Mouse (Mus musculus): ENCODE data around the gene Hmgb1.
"Not testable (repeated sequence)": the region's sequence is repeated elsewhere in the genome, so short reads cannot be mapped to it uniquely, and the experiment has no call there.

Gene Hmgb1

DNA sequence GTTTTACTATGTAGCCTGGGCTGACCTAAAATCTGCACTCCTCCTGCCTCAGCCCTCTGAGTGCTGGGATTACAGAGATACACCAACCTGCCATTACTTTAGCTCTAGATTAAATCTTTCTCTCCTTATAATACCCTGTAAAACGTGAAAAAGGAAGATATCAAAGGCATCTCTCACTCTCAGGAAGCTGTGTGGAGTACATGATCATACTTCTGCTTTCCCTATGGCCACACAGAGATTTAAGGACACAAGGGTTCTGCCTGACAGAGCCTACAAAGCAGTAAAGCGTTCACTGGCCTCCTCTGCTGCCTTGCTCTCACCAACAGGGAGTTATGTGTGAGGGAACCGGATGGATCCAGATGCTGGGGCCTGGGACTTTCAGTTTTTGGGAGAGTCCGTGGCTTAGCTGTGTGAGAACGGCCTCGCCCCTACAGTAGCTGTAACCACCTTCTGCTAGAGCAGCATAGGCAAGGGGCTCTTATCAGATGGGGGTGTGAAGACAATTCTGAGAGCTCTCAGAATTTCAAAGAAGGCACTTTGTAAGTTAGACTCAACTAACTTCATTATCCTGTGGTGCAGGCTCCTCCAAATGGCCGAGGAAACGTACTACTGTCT, 36.8 kb downstream of the Hmgb1 start:
- no peak for DNase-seq (ENCODE audit: low read depth, low spot score)

DNA sequence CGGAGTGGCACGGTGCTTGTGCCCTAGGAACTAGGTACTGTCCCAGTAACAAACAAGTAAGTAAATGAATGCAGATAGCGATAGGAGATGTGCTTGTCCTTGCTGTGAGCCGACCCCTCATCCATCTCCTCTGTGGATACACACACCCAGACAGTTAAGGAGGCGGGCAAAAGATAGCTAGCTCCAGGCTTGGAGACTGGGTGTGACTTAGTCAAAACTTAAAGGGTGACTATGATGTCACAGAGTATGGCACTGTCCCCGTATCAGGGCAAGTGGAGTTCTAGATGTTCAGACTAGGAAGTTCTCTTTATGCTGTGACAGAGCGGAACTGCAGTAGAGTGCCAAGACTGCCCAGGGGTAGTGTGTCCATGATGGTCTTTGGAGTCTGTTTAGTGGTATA, 37.6 kb downstream of the Hmgb1 start:
- DNase-seq (ENCODE audit: low read depth, low spot score) = no peak

- DNase-seq (ENCODE audit: low read depth, low spot score) = no peak
Measured at GRCm38 (mm10) chr5:149143766-149144375, 40.4 kb downstream of the Hmgb1 start.

DNA sequence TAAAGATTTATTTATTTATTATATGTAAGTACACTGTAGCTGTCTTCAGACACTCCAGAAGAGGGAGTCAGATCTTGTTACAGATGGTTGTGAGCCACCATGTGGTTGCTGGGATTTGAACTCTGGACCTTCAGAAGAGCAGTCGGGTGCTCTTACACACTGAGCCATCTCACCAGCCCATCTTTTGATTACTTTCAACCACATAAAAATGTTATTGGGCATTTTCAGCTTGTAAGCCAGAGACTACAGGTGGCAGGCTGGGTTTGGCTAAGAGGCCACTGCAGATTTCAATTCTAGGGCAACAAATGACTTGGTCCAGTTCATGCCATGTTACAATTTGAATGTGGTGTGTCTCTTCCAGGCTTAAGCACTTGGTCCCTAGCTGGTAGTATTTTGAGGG, 43.1 kb downstream of the Hmgb1 start:
- DNase-seq (ENCODE audit: low read depth, low spot score) = not testable (repeated sequence)

DNA sequence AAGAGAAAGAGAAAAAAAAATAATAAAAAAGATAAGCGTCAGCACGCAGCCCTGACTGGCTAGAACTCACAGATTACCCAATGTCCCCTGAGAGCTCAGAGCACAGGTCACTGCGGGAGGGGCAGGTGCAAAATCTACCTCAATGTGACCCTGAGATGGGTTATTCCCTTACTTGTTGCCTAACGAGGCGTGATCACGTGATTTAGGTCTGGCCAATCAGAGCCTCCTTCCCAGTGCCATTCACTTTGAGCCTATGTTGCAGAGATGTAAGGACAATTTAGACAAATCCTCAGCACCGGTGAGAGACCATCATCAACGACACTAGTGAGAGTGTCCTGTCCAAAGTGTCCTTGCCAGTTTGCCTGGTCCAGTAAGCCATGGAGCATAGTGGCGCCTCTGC, 44.0 kb downstream of the Hmgb1 start:
- DNase-seq (ENCODE audit: low read depth, low spot score) = no peak

DNA sequence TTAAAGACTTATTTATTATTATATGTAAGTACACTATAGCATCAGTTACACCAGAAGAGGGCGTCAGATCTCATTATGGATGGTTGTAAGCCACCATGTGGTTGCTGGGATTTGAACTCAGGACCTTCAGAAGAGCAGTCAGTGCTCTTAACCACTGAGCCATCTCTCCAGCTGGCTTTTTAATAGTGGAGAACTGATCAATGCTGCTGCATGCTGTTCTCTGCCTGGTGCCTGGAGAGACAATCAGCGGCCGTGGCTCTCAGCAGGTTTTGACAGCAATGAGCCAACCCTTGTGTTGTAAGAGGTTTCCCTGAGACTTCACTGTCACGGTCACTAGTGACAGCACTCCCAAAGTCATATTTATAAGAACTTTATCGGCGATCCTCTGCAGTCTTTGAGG, 46.2 kb downstream of the Hmgb1 start:
- not testable (repeated sequence) for DNase-seq (ENCODE audit: low read depth, low spot score)

DNA sequence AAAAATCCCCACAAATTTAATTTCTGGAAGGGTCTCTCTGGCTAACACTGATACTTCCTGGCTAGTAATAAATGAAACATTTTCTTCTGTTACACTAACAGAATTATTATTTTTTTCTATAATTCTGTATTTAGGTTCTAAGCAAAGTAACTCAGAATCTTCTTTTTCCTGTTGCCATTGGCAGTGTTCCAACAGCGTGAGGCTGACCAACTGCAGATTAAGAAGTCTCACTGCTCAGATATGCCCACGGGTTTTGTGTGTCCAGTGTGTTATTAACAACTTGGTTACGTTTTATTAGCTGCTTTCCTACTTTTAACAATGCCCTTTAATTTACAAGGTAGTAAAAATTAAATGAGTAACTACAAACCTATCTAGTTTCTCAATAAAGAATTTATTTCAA, 46.8 kb downstream of the Hmgb1 start:
- no peak for DNase-seq (ENCODE audit: low read depth, low spot score)

- no peak for DNase-seq (ENCODE audit: low read depth, low spot score)
Measured at GRCm38 (mm10) chr5:149136933-149137365, 47.3 kb downstream of the Hmgb1 start.

DNA sequence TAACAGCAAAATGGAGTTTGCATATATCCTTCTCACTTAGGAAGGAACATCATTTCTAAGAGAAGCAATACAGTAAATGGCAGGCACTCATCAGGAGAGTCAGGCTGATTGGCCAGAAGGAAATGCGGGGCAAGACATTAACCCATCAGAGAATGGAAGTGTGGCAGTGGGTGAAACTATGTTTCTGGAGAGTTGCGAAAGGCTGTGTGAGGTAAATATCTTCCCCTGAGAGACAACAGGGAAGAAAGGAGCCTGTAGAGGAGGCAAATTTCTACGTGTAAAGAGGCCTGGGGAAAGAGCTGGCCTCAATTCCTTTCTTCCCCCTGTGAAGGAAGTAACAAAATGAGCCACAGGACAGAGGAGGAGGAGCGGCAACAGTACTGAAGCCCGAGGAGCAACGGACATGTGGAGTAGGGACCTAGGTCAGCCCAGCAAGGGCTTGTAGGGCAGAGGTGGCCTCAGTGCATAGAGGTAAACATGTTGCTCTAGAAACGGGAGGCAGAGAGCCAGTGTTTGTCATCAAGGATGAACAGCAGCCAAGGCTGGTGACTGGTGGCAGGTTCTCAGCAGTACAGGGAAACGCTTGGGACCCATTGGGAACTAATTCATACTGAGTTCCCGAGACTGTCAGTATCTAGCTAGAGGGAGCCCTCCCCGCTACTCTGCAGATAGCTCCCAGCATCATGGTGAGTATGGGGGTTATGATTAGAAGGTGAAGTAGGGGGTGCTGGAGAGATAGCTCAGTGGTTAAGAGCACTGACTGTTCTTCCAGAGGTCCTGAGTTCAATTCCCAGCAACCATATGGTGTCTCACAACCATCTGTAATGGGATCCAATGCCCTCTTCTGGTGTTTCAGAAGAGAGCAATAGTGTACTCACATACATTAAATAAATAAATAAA, 48.6 kb downstream of the Hmgb1 start:
- no peak for DNase-seq (ENCODE audit: low read depth, low spot score)

DNA sequence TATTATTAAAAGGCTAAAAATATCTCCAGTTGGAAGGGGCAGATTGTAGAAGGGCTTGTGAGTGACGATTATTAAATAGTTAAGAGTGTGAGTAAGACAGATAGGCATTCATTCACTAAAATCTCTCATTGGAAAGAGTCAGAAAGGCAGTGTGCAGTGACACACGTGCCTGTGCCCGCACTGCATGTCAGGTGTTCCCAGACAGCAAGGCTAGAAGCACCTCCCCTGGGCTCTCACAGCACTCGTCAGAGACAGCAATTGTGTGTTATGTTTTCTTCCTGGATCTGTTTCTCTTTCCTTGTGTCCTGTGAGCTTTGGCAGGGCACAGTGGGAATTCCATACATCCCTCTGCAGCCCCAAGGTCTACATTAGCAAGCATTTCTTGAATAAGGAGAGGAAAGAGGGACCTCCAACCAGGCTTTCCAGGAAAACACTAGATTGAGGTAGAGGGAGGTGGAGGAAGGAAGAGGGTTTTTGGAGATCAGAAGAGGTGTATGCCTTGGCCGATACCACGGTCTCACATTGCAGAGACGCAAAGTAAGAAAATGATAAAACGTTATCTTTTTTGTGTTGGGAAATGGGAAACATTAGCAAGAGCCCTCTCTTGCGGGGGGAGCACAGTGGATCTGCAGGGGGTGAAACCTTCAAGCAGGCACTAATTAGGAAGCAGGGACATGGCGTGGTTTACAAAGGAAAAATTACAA, 49.4 kb downstream of the Hmgb1 start:
- DNase-seq (ENCODE audit: low read depth, low spot score) = no peak

- no peak for DNase-seq (ENCODE audit: low read depth, low spot score)
Measured at GRCm38 (mm10) chr5:149128473-149128872, 55.8 kb downstream of the Hmgb1 start.

DNA sequence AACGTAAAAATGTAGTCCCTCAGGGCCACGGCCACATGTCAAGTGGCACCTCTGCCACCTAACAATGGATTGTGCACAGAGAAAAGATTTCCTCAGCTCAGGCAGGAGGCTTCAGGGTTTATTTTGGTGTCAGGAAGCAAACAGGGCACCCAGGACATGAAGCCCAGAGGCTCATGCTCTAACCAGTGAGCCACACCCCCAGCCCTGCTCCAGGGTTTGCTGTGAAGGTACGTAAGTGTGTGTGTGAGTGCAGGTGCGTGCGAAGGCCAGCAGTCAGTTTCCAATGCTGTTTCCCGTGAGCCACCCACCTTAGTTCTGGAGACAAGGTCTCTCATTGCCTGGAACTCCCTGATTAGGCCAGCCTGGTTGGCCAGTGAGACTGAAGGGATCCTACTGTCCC, 60.5 kb downstream of the Hmgb1 start:
- no peak for DNase-seq (ENCODE audit: low read depth, low spot score)

GRCm38 (mm10) chr5:149119341-149119881, 64.9 kb downstream of the Hmgb1 start:
- DNase-seq (ENCODE audit: low read depth, low spot score) = no peak

DNA sequence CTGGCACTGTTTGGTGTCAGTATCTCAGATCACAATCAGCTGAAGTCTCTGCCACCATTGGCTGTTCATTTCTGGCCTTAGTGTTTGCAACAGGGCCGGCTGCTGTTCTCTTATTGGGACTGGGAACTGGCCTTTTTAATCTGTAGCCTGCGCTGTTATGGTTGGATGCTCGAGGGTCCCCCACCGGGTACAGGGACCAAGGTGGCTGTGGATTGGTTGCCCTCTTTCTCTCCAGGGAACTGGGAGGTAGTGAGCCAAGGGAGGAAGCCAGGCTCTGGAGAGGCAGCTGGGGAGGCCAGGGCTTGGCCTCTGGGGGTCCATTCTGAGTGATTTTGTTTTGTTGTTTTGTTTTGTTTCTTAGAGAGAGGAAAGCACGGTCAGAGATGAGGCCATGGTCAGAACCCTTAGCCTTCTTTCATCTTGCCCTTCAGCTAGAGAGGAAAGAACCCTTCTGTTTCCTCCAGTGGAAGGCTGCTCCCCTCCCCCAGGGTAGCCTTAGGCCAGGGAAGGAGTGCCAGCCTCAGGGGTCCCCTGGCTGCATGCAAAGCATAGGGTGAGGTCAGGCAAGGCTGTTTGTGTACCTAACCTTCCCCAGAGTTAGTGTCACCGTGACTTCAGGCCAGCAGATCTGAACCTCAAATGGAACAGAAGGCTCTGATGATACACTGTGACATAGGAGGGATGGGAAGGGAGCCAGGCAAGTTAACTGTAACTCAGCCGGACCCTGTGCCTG, 66.3 kb downstream of the Hmgb1 start:
- no peak for DNase-seq (ENCODE audit: low read depth, low spot score)

DNA sequence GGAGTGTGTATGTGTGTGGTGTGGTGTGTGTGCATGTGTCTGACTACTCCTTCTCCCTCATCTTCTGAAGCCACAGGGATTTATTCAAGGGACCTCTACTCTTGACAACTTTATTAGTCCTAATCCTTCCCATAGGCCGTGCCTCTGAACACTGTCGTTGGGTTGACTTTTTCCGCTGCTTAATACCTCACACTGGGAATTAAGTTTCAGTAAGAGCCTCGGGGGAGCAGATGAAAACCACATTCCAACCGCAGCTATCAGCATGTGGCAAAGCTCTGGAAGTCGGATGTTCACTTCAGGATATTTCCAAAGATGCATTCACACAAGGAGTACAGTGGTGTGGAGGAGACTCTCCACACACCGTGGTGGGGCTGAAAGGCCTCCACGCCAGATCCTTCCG, 69.7 kb downstream of the Hmgb1 start:
- DNase-seq (ENCODE audit: low read depth, low spot score) = no peak

DNA sequence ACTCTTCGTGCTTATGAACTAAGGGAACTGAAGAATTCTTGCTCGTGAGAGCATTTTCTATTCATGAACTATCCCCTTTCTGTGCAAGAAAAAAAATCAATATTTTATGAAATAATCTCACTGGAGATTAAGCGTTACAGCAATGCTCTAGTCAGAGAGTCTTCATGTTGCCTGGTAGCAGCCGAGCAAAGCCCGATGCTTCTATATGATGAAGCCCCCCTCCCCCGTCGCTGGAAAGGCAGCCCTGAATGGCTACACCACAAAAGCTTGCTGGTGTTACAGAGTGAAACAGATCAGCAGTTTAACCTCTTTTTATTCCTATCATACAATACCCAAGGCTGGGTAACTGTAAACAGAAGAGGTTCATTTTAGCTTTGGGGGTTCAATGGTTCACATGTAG, 70.3 kb downstream of the Hmgb1 start:
- DNase-seq (ENCODE audit: low read depth, low spot score) = no peak

- DNase-seq (ENCODE audit: low read depth, low spot score) = no peak
Measured at GRCm38 (mm10) chr5:149113439-149113838, 70.8 kb downstream of the Hmgb1 start.

DNA sequence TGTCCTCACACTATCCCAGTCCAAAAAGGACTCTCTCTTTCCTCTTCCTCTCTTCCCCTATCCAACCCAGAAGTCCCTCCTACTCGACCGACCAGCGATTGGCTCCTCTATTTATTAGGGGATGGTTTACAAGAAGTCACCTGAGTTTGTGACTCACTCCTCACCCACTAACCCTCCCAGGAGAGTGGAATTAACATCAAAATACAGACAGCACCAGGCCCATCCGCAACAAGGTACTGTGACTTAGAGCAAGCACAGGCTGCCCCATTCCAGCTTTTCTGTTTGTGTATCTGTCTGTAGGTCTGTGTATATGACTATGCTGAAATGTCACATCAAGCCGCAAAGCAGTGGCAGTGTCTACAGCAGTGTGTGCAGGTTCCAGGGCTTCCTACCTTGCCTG, 71.7 kb downstream of the Hmgb1 start:
- no peak for DNase-seq (ENCODE audit: low read depth, low spot score)

- no peak for DNase-seq (ENCODE audit: low read depth, low spot score)
Measured at GRCm38 (mm10) chr5:149109220-149109619, 75.1 kb downstream of the Hmgb1 start.

GRCm38 (mm10) chr5:149108178-149108577, 76.1 kb downstream of the Hmgb1 start:
- DNase-seq (ENCODE audit: low read depth, low spot score) = no peak

DNA sequence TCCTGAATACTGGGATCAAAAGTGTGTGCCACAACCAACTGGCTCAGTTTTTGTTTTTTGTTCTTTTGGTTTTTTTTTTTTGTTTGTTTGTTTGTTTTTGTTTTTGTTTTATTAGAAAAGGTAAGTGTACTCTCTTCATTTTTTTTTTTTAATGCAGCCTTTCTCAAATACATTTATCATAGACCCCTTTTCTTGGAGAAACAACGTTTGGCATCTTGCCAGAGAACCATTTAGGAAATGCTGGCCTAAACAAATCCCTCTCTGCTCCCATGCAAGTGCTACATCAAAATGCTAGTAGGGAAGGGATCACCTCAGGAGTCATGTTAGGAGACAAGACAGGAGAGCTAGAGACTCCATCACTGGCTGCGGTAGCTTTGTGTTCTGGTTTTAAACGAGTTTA, 76.7 kb downstream of the Hmgb1 start:
- no peak for DNase-seq (ENCODE audit: low read depth, low spot score)

Data from brain, embryonic 18.5 days (tissue).